Mouse (Mus musculus): ENCODE results near the gene Sirt6. TPM values are rescaled to one million over a fixed set of nuclear protein-coding genes. Genes with fewer than 3 reads are reported as not detected.
"Not testable (repeated sequence)": the region's sequence is repeated elsewhere in the genome, so short reads cannot be mapped to it uniquely, and the experiment has no call there.

Sirt6 gene
- polyA plus RNA-seq, 1 experiment from 2014 or later = 42.1 TPM

- Histone ChIP-seq H3K36me3 (replicated peaks; ENCODE audit: control insufficient read depth, insufficient read depth) (no peaks in the 10 kb centered on the region), H3K4me3 (replicated peaks; ENCODE audit: low read length) (peak overlapping the region; percentile 79), H3K4me1 (replicated peaks; ENCODE audit: control insufficient read depth, insufficient read depth, low read length) (peaks cover 25% of the 10 kb centered on the region), H3K27ac (peak overlapping the region; percentile 97), H3K27me3 (ENCODE audit: control insufficient read depth, insufficient read depth, low read length) (no peaks in the 10 kb centered on the region), H3K9me3 (ENCODE audit: control insufficient read depth, low read length) (no peaks in the 10 kb centered on the region), H3K4me2 (replicated peaks) (peak overlapping the region; percentile 98), H3K9ac (peak overlapping the region; percentile 97)
- WGBS = under 1% methylated on average over 74 of the region's 75 CpGs
- DNase-seq (ENCODE audit: low spot score) (peak; percentile 94), ATAC-seq (ENCODE audit: low FRiP score) (peak; percentile 89)
These were observed 16.0 kb upstream of the Sirt6 start for GRCm38 (mm10) chr10:81643449-81644055.

- 21% methylated on average over 24 of the region's 24 CpGs for WGBS
- ATAC-seq (ENCODE audit: low FRiP score) (no peak; the same call in none of the 2 replicates), DNase-seq (ENCODE audit: low spot score) (no peak)
- Histone ChIP-seq H3K36me3 (replicated peaks; ENCODE audit: control insufficient read depth, insufficient read depth) (no peaks in the 10 kb centered on the region), H3K4me2 (replicated peaks) (peak overlapping the region; percentile 98), H3K27me3 (ENCODE audit: control insufficient read depth, insufficient read depth, low read length) (no peaks in the 10 kb centered on the region), H3K9me3 (ENCODE audit: control insufficient read depth, low read length) (no peaks in the 10 kb centered on the region), H3K27ac (peak overlapping the region; percentile 97), H3K4me1 (replicated peaks; ENCODE audit: control insufficient read depth, insufficient read depth, low read length) (peaks cover 25% of the 10 kb centered on the region), H3K9ac (peak overlapping the region; percentile 97), H3K4me3 (replicated peaks; ENCODE audit: low read length) (peak overlapping the region; percentile 79)
These were observed 15.3 kb upstream of the Sirt6 start for GRCm38 (mm10) chr10:81642648-81643448.

GRCm38 (mm10) chr10:81641978-81642647 lies 14.5 kb upstream of the Sirt6 start:
- no peak overlapping the region for H3K27ac ChIP-seq
- 79% methylated on average over 8 of the region's 8 CpGs for WGBS

GRCm38 (mm10) chr10:81641566-81641965 lies 14.0 kb upstream of the Sirt6 start:
- Histone ChIP-seq H3K4me1 (replicated peaks; ENCODE audit: control insufficient read depth, insufficient read depth, low read length) (peaks cover 25% of the 10 kb centered on the region), H3K9ac (0 out of 2 replicates have a peak overlapping the region, but pooled peaks have one; percentile 97), H3K4me2 (replicated peaks) (peak overlapping the region; percentile 98), H3K4me3 (replicated peaks; ENCODE audit: low read length) (no peak overlapping the region), H3K27ac (no peak overlapping the region), H3K27me3 (ENCODE audit: control insufficient read depth, insufficient read depth, low read length) (no peaks in the 10 kb centered on the region), H3K36me3 (replicated peaks; ENCODE audit: control insufficient read depth, insufficient read depth) (no peaks in the 10 kb centered on the region), H3K9me3 (ENCODE audit: control insufficient read depth, low read length) (no peaks in the 10 kb centered on the region)
- no peak for DNase-seq (ENCODE audit: low spot score)
- WGBS = 90% methylated on average over 2 of the region's 2 CpGs
- no peak for ATAC-seq (ENCODE audit: low FRiP score)

More at GRCm38 (mm10) chr10:81641978-81642647, 14.5 kb upstream of the Sirt6 start:
- H3K36me3 ChIP-seq (replicated peaks; ENCODE audit: control insufficient read depth, insufficient read depth) = no peaks in the 10 kb centered on the region
- peaks cover 25% of the 10 kb centered on the region for H3K4me1 ChIP-seq (replicated peaks; ENCODE audit: control insufficient read depth, insufficient read depth, low read length)
- ATAC-seq (ENCODE audit: low FRiP score) = no peak
- H3K4me2 ChIP-seq (replicated peaks) = peak overlapping the region; percentile 98
- no peak for DNase-seq (ENCODE audit: low spot score)
- peak overlapping the region; percentile 97 for H3K9ac ChIP-seq
- no peaks in the 10 kb centered on the region for H3K9me3 ChIP-seq (ENCODE audit: control insufficient read depth, low read length)
- H3K27me3 ChIP-seq (ENCODE audit: control insufficient read depth, insufficient read depth, low read length) = no peaks in the 10 kb centered on the region
- H3K4me3 ChIP-seq (replicated peaks; ENCODE audit: low read length) = peak overlapping the region; percentile 79

GRCm38 (mm10) chr10:81640825-81641224 lies 13.2 kb upstream of the Sirt6 start:
- H3K27ac ChIP-seq; H3K27me3 ChIP-seq (ENCODE audit: control insufficient read depth, insufficient read depth, low read length); H3K4me2 ChIP-seq (replicated peaks); DNase-seq (ENCODE audit: low spot score); H3K4me3 ChIP-seq (replicated peaks; ENCODE audit: low read length); H3K36me3 ChIP-seq (replicated peaks; ENCODE audit: control insufficient read depth, insufficient read depth); H3K9ac ChIP-seq; H3K9me3 ChIP-seq (ENCODE audit: control insufficient read depth, low read length); ATAC-seq (ENCODE audit: low FRiP score): not testable (repeated sequence)
- H3K4me1 ChIP-seq (replicated peaks; ENCODE audit: control insufficient read depth, insufficient read depth, low read length) = peaks cover 25% of the 10 kb centered on the region
- WGBS = 49% methylated on average over 4 of the region's 4 CpGs

- 82% methylated on average over 6 of the region's 6 CpGs for whole genome bisulfite sequencing
- H3K4me2 ChIP-seq (replicated peaks) = no peak overlapping the region
- no peaks in the 10 kb centered on the region for H3K36me3 ChIP-seq (replicated peaks; ENCODE audit: control insufficient read depth, insufficient read depth)
- H3K4me1 ChIP-seq (replicated peaks; ENCODE audit: control insufficient read depth, insufficient read depth, low read length) = peaks cover 28% of the 10 kb centered on the region
- no peak for ATAC-seq (ENCODE audit: low FRiP score)
- no peak overlapping the region for H3K9ac ChIP-seq
- no peak for DNase-seq (ENCODE audit: low spot score)
- H3K9me3 ChIP-seq (ENCODE audit: control insufficient read depth, low read length) = no peaks in the 10 kb centered on the region
- H3K27me3 ChIP-seq (ENCODE audit: control insufficient read depth, insufficient read depth, low read length) = no peaks in the 10 kb centered on the region
- H3K4me3 ChIP-seq (replicated peaks; ENCODE audit: low read length) = no peak overlapping the region
- H3K27ac ChIP-seq = no peak overlapping the region
These were observed 10.5 kb upstream of the Sirt6 start for GRCm38 (mm10) chr10:81638101-81638500.

- H3K36me3 ChIP-seq (replicated peaks; ENCODE audit: control insufficient read depth, insufficient read depth) = no peaks in the 10 kb centered on the region
- H3K4me1 ChIP-seq (replicated peaks; ENCODE audit: control insufficient read depth, insufficient read depth, low read length) = peaks cover 11% of the 10 kb centered on the region; the same call in 1 of the 2 replicates
- H3K9me3 ChIP-seq (ENCODE audit: control insufficient read depth, low read length) = no peaks in the 10 kb centered on the region
- WGBS = 23% methylated on average over 8 of the region's 8 CpGs
- no peak overlapping the region for H3K27ac ChIP-seq
- no peak overlapping the region for H3K4me3 ChIP-seq (replicated peaks; ENCODE audit: low read length)
- no peak overlapping the region for H3K4me2 ChIP-seq (replicated peaks)
- H3K9ac ChIP-seq = no peak overlapping the region
- H3K27me3 ChIP-seq (ENCODE audit: control insufficient read depth, insufficient read depth, low read length) = no peaks in the 10 kb centered on the region
- ATAC-seq (ENCODE audit: low FRiP score) = no peak
- no peak for DNase-seq (ENCODE audit: low spot score)
These were observed 8.7 kb upstream of the Sirt6 start for GRCm38 (mm10) chr10:81636338-81636737.

- Histone ChIP-seq H3K36me3 (replicated peaks; ENCODE audit: control insufficient read depth, insufficient read depth) (no peaks in the 10 kb centered on the region), H3K4me2 (replicated peaks) (peak overlapping the region; percentile 73), H3K4me3 (replicated peaks; ENCODE audit: low read length) (peak overlapping the region; percentile 39), H3K27me3 (ENCODE audit: control insufficient read depth, insufficient read depth, low read length) (no peaks in the 10 kb centered on the region), H3K9me3 (ENCODE audit: control insufficient read depth, low read length) (no peaks in the 10 kb centered on the region), H3K4me1 (replicated peaks; ENCODE audit: control insufficient read depth, insufficient read depth, low read length) (peaks cover 7% of the 10 kb centered on the region; the same call in 1 of the 2 replicates), H3K9ac (peak overlapping the region; percentile 57), H3K27ac (peak overlapping the region; percentile 61; the same call in 1 of the 2 replicates)
- ATAC-seq (ENCODE audit: low FRiP score) (peak; percentile 88), DNase-seq (ENCODE audit: low spot score) (peak; percentile 80)
- WGBS = 4% methylated on average over 37 of the region's 37 CpGs
These were observed 5.9 kb upstream of the Sirt6 start for GRCm38 (mm10) chr10:81633253-81634099.
